Mouse (Mus musculus) lung, postnatal 10 days (tissue): ENCODE results near the gene Carns1.

Source experiments
- DNase-seq: peaks from one replicate; pipeline ENCODE4 v3.0.0; 2021

The Carns1 gene

GRCm38 (mm10) chr19:4169810-4170209 lies 5.5 kb downstream of the Carns1 start:
- DNase-seq, result no peak

- DNase-seq, result peak; percentile 99
Measured at GRCm38 (mm10) chr19:4169378-4169784, 5.9 kb downstream of the Carns1 start.

DNA sequence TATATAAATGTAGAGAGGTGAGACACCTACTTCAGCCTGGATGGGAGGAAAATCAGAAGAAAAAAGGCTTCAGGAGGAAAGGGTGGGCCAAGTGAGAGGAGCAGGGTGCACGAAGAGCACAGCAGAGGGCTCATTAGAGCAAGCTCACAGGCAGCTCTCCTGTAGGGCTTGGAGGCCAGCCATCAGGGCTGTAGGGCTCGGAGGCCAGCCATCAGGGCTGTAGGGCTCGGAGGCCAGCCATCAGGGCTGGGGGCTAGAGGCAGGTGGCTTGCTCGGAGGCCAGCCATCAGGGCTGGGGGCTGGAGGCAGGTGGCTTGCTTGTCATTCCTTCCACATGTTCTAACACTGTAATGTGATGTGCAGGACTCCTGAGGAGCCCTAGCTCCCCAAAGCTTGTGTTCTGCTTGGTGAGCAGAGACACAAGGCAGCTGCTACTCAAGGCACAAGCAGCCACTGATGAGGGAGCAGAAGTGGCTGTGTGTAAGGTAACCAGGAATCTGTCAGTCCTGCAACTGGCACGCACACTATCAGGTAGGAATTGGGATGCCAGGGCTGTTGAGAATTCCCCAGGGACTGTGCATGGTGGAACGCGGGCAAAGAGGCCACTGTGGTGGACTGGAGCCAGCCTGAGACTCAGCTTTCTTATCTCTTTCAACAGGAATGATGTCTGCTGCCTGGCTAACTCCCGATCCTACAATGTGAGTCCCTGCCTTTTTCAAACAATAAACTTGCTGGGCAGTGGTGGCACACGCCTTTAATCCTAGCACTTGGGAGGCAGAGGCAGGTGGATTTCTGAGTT lies 8.4 kb downstream of the Carns1 start:
- no peak for DNase-seq

DNA sequence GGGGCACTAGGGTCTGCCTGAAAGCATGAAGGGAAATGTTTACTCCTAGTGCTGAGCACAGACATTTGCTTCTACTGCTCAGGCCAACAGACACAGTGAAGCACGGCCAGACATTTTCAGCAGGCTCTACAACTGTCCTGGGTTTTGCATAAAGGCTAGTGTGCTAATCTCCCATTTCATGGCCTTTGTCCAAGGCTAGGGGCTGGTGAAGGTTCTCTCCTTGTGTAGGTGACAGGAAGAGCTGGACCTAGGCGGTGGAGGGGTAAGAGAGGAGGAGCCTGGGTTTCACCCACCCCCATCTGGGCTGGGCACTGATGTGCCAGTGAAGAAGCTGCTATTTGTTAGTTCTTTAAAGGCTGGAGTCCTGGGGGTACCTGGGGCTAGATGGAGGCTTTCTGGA lies 10.6 kb downstream of the Carns1 start:
- DNase-seq, result no peak

GRCm38 (mm10) chr19:4164100-4164499 lies 11.2 kb downstream of the Carns1 start:
- DNase-seq, result no peak

DNA sequence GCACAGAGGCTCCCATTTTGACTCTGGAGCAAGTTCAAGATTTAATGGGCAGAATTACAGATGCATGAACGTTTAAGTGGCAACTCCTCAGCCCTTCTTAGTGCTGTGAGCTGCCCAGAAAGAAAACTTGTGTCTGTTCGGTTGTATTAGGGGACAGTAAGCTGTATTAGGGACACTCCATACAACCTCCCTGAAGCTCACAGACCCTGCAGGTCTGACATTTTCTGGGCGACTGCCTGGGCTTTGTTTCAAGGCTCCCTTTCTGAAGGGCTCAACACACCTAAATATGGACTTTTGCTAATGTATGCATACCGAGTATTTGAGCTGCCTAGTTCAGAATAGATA lies 11.8 kb downstream of the Carns1 start:
- no peak for DNase-seq

GRCm38 (mm10) chr19:4162646-4163542 lies 12.4 kb downstream of the Carns1 start, which contains the start of gene Rps6kb2:
TSS of gene Rps6kb2 (minus strand) at chr19:4163354.
- DNase-seq, result peak; percentile 97

DNA sequence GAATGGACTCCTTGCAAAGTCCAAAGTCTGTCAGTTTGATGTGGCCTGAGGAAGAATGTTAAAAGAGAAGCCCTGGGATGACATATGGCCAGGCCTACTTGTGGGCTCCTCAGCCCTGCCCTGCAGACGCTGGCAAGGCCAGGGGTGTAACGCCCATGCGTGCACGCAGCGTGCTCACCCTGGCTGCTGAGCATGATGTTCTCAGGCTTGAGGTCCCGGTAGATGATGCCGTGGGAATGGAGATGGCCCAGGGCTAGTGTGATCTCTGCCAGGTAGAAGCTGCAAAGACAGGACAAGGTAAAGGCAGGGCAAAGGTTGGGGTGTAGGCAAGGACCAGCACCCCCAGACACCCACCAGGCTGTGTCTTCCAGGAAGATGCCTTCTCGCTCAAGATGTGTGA lies 16.2 kb downstream of the Carns1 start:
- DNase-seq, result no peak

DNA sequence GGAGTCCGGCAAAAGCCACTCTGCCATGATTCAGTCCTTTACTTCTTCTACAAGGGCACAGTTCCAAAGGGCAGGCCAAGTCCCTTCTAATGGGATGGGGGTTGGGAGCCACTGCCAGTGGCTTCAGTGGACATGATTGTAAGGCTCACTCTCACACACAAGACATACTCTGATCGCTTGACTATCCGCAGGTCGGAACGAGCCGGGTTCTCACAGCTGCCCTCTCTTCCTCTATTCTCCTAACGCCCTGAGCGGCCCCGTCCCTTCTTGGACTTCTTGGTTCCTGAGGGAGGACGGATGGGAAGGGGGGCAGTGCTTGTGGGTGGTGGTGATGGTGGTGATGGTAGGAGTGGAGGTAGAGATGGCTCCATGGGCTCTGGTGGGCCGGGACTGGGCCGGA lies 18.5 kb downstream of the Carns1 start:
- DNase-seq, result no peak

GRCm38 (mm10) chr19:4156073-4156579 lies 19.2 kb downstream of the Carns1 start:
- no peak for DNase-seq

DNA sequence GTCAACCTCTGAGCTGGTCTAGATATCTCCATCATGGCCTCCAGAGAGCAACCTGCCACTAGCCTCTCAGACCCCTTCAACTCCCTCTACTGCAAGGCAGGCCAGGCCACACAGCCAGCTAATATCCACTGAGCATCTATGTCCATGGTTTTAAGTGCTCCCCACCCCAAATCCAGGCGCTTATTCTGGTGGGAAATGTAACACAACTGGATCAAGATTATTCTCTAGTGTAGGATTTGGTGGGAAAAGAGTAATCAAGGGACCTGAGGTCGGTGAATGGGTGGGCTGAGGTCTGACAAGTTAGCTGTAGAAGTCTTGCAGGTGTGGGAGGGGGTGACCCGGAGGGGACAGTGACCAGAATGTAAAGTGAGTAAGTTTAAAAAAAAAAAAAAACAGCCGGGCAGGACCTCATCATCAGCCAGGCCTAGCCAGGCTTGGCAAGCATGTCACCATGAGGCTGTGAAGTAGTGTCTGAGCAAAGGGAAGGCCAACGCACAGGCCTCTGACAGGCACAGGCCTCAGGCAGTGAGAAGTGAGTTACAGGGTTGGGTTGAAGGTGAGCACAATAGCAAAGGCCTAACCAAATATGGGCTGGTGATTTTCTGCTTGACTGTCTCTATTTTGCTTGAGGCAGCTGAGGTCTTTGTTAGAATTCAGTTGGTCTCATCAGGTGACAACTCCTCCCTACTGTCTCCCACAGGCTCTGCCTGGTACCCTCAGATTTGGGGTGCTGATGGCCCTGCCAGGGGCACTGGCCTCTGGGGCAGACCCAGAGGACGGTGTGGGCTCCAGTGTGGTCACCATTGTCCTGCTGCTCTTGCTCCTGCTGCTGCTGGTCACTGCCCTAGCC lies 19.8 kb downstream of the Carns1 start:
- no peak for DNase-seq

DNA sequence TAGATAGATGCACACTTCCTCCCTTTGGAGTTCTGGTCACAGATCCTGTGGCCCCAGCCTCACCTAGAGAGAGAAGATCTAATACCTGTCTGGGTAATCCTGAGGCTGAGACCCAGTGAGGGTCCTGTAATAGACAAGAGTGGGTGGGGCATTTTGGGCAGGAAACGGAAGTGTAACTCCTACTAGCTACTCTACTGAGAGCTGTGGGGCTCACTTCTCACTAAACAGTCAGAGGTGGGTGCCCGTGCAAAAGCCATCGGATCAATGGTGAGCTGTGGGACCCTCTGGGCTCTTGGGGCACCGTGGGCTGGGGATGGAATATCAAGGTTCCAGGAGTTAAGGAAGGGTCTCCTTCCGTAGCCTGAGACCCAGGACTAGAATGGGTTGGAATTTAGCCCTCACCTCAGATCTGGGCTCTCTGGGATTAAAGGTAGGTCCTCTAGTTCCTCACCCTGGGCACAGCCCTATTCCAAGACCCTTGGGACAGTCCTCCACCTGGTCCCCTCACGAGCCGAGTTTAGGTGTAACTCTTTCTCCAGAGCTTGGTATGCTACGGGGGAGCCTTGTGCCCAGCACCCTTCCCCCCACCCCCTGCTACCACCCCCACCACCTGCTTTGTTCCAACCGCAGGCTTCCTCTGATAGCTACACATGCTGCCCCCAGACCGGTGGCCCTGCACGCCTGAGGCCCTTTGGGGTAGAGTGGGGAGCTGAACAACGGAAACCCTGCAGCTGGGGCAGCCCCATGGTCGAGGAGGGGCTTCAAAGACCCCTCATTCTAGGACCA lies 20.6 kb downstream of the Carns1 start:
- DNase-seq, result no peak

DNA sequence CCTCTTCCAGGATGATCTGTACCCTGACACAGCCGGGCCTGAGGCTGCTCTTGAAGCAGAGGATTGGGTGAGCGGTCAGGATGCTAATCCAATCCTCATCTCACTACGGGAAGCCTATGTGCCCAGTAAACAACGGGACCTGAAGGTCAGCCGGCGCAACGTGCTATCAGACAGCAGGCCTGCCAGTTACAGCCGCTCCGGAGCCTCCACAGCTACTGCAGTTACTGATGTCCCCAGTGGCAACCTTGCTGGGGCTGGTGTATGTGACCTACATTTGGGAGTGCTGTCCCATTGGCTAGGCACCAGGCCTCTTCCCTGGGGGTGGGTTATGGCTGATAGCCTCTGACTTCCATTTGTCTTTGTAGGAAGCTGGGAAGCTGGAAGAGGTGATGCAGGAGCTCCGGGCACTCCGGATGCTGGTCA lies 22.0 kb downstream of the Carns1 start, which contains the start of gene Ptprcap:
Gene Ptprcap, plus strand, starts transcription at position 373 of the 423 bp plus-strand sequence.
- DNase-seq, result no peak

GRCm38 (mm10) chr19:4152445-4153231 lies 22.6 kb downstream of the Carns1 start:
- DNase-seq, result no peak

- no peak for DNase-seq
Measured at GRCm38 (mm10) chr19:4151898-4152297, 23.4 kb downstream of the Carns1 start.

DNA sequence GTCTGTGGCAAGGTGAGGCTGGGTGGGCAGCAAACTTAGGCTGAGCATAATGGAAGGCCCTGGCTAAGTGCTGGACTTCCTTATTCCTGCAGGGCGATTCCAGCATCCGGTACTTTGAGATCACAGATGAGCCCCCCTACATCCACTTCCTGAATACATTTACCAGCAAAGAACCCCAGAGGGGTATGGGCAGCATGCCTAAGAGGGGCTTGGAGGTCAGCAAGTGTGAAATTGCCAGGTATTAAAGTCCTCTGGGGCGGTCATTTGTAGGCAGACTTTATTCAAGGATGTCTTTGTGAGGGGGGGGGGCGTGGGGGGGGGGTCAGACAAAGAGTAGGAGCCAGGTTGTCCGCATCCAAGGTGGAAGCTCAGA lies 23.8 kb downstream of the Carns1 start:
- no peak for DNase-seq

DNA sequence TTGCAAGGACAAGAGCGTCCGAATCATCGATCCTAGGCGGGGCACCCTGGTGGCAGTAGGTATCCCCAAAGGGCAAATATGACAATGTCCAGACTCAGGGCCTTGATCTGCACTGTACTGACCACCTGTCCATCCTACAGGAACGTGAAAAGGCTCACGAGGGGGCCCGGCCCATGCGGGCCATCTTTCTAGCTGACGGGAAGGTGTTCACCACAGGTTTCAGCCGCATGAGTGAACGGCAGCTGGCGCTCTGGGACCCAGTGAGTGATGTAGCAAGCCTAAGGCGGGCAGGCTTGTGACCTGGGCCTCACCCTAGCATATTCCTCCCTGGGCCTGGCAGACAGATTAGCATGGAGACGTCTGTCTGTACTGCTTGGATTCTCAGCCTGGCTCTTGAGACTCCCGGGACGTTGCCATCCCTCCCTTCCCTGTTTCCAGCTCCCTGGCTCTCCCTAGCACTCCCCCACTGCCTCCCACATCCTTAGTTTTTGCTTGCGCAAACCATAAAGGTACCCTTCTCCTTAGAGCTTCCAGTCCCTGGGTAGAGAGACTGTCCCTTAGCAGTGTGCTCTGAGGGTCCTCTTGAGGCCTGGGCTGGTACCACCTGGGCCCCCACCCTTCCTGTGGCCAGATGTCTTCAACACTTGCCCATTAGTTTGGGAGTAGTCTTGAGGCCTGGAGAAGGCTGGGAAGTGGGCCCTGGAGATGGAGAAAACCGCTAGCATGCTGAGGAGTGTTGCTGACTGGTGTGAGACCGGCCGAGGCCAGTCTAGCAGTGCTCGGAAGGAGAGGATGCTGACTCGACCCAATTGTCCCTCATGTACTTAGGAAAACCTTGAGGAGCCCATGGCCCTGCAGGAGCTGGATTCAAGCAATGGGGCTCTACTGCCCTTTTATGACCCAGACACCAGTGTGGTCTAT lies 24.5 kb downstream of the Carns1 start:
- DNase-seq, result no peak

DNA sequence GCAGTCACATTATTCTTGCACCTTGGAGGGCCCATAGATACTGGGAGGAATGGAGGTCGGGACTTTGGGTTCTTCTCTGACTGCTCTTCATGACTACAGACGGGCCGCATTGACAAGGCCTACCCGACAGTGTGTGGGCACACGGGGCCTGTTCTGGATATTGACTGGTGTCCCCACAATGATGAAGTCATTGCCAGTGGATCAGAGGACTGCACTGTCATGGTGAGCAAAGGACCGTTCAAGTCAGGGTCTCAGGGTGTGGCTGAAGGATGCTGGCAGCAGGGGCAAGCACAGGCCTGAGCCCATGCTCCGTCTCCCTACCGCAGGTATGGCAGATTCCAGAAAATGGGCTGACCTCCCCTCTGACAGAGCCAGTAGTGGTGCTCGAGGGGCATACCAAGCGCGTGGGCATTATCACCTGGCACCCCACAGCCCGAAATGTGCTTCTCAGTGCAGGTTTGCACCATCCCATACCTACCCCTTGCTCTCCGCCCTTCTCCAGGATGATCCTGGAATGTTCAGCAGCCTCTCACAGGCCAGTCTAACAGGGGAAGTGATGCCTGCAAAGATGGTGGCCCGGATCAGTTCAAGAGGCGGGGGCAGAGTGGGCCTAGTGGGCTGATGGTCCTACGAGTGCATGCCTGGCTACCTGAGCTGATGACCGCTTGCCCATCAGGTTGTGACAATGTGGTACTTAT lies 25.4 kb downstream of the Carns1 start:
- no peak for DNase-seq

DNA sequence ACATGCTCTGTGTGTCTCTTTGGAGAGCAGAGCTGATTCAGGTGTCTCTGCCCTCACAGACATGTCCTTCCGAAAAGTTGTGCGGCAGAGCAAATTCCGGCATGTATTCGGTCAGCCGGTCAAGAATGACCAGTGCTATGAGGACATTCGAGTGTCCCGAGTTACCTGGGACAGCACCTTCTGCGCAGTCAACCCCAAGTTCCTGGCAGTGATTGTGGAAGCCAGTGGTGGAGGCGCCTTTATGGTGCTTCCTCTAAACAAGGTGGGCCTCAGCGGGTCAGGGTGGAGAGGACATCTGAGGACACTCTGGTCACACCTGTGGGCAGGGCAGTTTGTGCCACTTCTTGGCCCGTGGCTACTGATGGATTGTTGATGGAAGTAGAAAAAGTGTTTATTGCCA lies 26.0 kb downstream of the Carns1 start:
- DNase-seq, result no peak
